Mouse (Mus musculus): ENCODE data around the gene Rnaseh2a. TPM values are rescaled to one million over a fixed set of nuclear protein-coding genes. Genes with fewer than 3 reads are reported as not detected.
A peak's percentile ranks its signal among the peaks of the same experiment; 100 is the strongest.

The Rnaseh2a gene
- total RNA-seq, 2 experiments from 2014 or later: 41.8 to 46.2 TPM

- DNase-seq (ENCODE audit: low spot score in 2 of 2): no peak
Observed at GRCm38 (mm10) chr8:84984294-84985048, 14.9 kb upstream of the Rnaseh2a start.

GRCm38 (mm10) chr8:84982499-84983011 is 13.0 kb upstream of the Rnaseh2a start:
- no peak for DNase-seq (ENCODE audit: low spot score in 2 of 2)

- DNase-seq (ENCODE audit: low spot score in 2 of 2): no peak
Observed at GRCm38 (mm10) chr8:84981644-84982498, 12.3 kb upstream of the Rnaseh2a start.

- DNase-seq (ENCODE audit: low spot score in 2 of 2): no peak
Observed at GRCm38 (mm10) chr8:84980622-84981358, 11.2 kb upstream of the Rnaseh2a start.

GRCm38 (mm10) chr8:84979599-84980421 is 10.2 kb upstream of the Rnaseh2a start:
- peak; percentile 94 to 96 for DNase-seq (ENCODE audit: low spot score in 2 of 2)

GRCm38 (mm10) chr8:84978248-84978940 is 8.8 kb upstream of the Rnaseh2a start, which contains the start of gene Junb:
TSS of gene Junb (minus strand) at chr8:84978718.
- DNase-seq (ENCODE audit: low spot score in 2 of 2): peak; percentile 96 to 97

- peak; percentile 51 to 74 for DNase-seq (ENCODE audit: low spot score in 2 of 2)
Observed at GRCm38 (mm10) chr8:84977435-84978247, 8.1 kb upstream of the Rnaseh2a start.

- no peak for DNase-seq (ENCODE audit: low spot score in 2 of 2)
Observed at GRCm38 (mm10) chr8:84976763-84977434, 7.3 kb upstream of the Rnaseh2a start.

GRCm38 (mm10) chr8:84976031-84976762 is 6.6 kb upstream of the Rnaseh2a start:
- DNase-seq (ENCODE audit: low spot score in 2 of 2): peak; percentile 95 to 98

- peak; percentile 58 to 73 for DNase-seq (ENCODE audit: low spot score in 2 of 2)
Observed at GRCm38 (mm10) chr8:84975434-84975833, 5.9 kb upstream of the Rnaseh2a start.

- no peak for DNase-seq (ENCODE audit: low spot score in 2 of 2)
Observed at GRCm38 (mm10) chr8:84974543-84975142, 5.1 kb upstream of the Rnaseh2a start.

GRCm38 (mm10) chr8:84973803-84974542 is 4.4 kb upstream of the Rnaseh2a start:
- peak in 1 of 2 experiments; percentile 70 for DNase-seq (ENCODE audit: low spot score in 2 of 2)

- DNase-seq (ENCODE audit: low spot score in 2 of 2): no peak
Observed at GRCm38 (mm10) chr8:84973079-84973478, 3.5 kb upstream of the Rnaseh2a start.

- no peak for DNase-seq (ENCODE audit: low spot score in 2 of 2)
Observed at GRCm38 (mm10) chr8:84970913-84971312, 1.3 kb upstream of the Rnaseh2a start.

GRCm38 (mm10) chr8:84970135-84970790 is 696 bp upstream of the Rnaseh2a start:
- no peak for DNase-seq (ENCODE audit: low spot score in 2 of 2)

- no peak for DNase-seq (ENCODE audit: low spot score in 2 of 2)
Observed at GRCm38 (mm10) chr8:84968650-84969049, 917 bp downstream of the Rnaseh2a start.

Measured in layer of hippocampus, adult 18-20 months (tissue).